Mouse (Mus musculus): ENCODE measurements around the gene Dnm3.

- TF ChIP-seq POLR2A (IDR thresholded peaks at IDR 0.05; ENCODE audit: borderline replicate concordance, extremely low read depth, low read depth, low read length) (no peak), CTCF (IDR thresholded peaks at IDR 0.05; ENCODE audit: insufficient read depth, low read length) (no peak)
Observed at GRCm38 (mm10) chr1:161998781-161999180, 479.1 kb downstream of the Dnm3 start.

Data from lung, adult 2 months (tissue).